Mouse (Mus musculus) cerebellum, adult 2 months (tissue): ENCODE data around the gene Pzp.

Experiments used
- CTCF ChIP-seq: fragments of 200-500 bp; IDR thresholded peaks from 2 replicates; pipeline ENCODE4 v1.5.1; 2011; ENCODE audit warnings: low read depth, mild to moderate bottlenecking, control low read depth, low read length, moderate library complexity, borderline replicate concordance; ENCODE audit not compliant: insufficient read depth
- POLR2A ChIP-seq: fragments of 200-500 bp; IDR thresholded peaks from 2 replicates; pipeline ENCODE4 v1.6.1; 2011; ENCODE audit warnings: low read length, control low read depth, borderline replicate concordance; ENCODE audit not compliant: insufficient read depth

DNA sequence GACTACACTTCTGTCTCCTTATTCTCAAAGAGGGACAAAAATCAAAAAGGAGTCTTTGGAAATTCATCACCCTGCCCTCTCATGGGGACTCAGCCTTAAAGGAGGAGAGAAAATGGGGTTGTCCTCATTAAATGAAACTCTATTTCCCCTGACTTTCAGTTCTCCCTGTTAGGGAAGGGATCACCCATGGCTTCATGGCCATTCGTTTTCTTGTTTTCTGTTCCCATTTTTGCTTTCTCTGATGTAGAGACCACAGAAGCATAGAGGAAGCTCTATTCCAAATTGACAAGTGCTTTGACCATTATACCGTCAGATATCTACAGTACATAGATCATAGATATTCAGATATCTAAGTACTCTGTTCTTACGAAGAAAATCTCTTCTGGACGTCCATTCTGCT is 18.9 kb upstream of the Pzp start:
- TF ChIP-seq CTCF (no peak), POLR2A (no peak)
